Mouse (Mus musculus): ENCODE data around the gene Tspan10.
"Not testable (repeated sequence)": the region's sequence is repeated elsewhere in the genome, so short reads cannot be mapped to it uniquely, and the experiment has no call there.

The Tspan10 gene

GRCm38 (mm10) chr11:120442344-120442743 lies at the start of gene Tspan10:
Gene Tspan10, plus strand, starts transcription at chr11:120442644.
- DNase-seq (ENCODE audit: low read depth, low spot score) = no peak

- no peak for DNase-seq (ENCODE audit: low read depth, low spot score)
Measured at GRCm38 (mm10) chr11:120395661-120396060, 46.8 kb upstream of the Tspan10 start.

- no peak for DNase-seq (ENCODE audit: low read depth, low spot score)
Measured at GRCm38 (mm10) chr11:120397602-120398001, 44.8 kb upstream of the Tspan10 start.

GRCm38 (mm10) chr11:120399319-120399718 lies 43.1 kb upstream of the Tspan10 start:
- DNase-seq (ENCODE audit: low read depth, low spot score) = no peak

GRCm38 (mm10) chr11:120404814-120405213 lies 37.6 kb upstream of the Tspan10 start:
- no peak for DNase-seq (ENCODE audit: low read depth, low spot score)

- DNase-seq (ENCODE audit: low read depth, low spot score) = no peak
Measured at GRCm38 (mm10) chr11:120405867-120406266, 36.6 kb upstream of the Tspan10 start.

- DNase-seq (ENCODE audit: low read depth, low spot score) = no peak
Measured at GRCm38 (mm10) chr11:120406445-120406844, 36.0 kb upstream of the Tspan10 start.

GRCm38 (mm10) chr11:120413621-120414020 lies 28.8 kb upstream of the Tspan10 start:
- not testable (repeated sequence) for DNase-seq (ENCODE audit: low read depth, low spot score)

GRCm38 (mm10) chr11:120417852-120418251 lies 24.6 kb upstream of the Tspan10 start:
- no peak for DNase-seq (ENCODE audit: low read depth, low spot score)

GRCm38 (mm10) chr11:120418592-120418991 lies 23.9 kb upstream of the Tspan10 start:
- DNase-seq (ENCODE audit: low read depth, low spot score) = no peak

- DNase-seq (ENCODE audit: low read depth, low spot score) = no peak
Measured at GRCm38 (mm10) chr11:120422651-120423568, 19.5 kb upstream of the Tspan10 start.

- DNase-seq (ENCODE audit: low read depth, low spot score) = peak; percentile 62
Measured at GRCm38 (mm10) chr11:120423569-120424295, 18.7 kb upstream of the Tspan10 start.

GRCm38 (mm10) chr11:120426727-120427126 lies 15.7 kb upstream of the Tspan10 start:
- no peak for DNase-seq (ENCODE audit: low read depth, low spot score)

- peak; percentile 89 for DNase-seq (ENCODE audit: low read depth, low spot score)
Measured at GRCm38 (mm10) chr11:120437152-120437856, 5.1 kb upstream of the Tspan10 start, which contains the start of gene Nploc4. Gene Nploc4, minus strand, starts transcription at chr11:120437708.

- DNase-seq (ENCODE audit: low read depth, low spot score) = no peak
Measured at GRCm38 (mm10) chr11:120437857-120438385, 4.5 kb upstream of the Tspan10 start.

GRCm38 (mm10) chr11:120442765-120443280 lies 379 bp downstream of the Tspan10 start:
- no peak for DNase-seq (ENCODE audit: low read depth, low spot score)

- no peak for DNase-seq (ENCODE audit: low read depth, low spot score)
Measured at GRCm38 (mm10) chr11:120444106-120444505, 1.7 kb downstream of the Tspan10 start.

GRCm38 (mm10) chr11:120445475-120445874 lies 3.0 kb downstream of the Tspan10 start:
- no peak for DNase-seq (ENCODE audit: low read depth, low spot score)

GRCm38 (mm10) chr11:120447179-120447578 lies 4.7 kb downstream of the Tspan10 start:
- no peak for DNase-seq (ENCODE audit: low read depth, low spot score)

GRCm38 (mm10) chr11:120452246-120452645 lies 9.8 kb downstream of the Tspan10 start:
- no peak for DNase-seq (ENCODE audit: low read depth, low spot score)

- DNase-seq (ENCODE audit: low read depth, low spot score) = no peak
Measured at GRCm38 (mm10) chr11:120453306-120453705, 10.9 kb downstream of the Tspan10 start, which contains the start of gene Pde6g. Gene Pde6g, minus strand, starts transcription at chr11:120453500.
